Mouse (Mus musculus): ENCODE measurements at regions not wholly inside any gene's neighbourhood (a gene's known extent, or its start where the extent isn't known, plus 50 kb on each side); places are given as distances from the start of the nearest gene placed in this dataset.
A peak's percentile ranks its signal among the peaks of the same experiment; 100 is the strongest.

DNA sequence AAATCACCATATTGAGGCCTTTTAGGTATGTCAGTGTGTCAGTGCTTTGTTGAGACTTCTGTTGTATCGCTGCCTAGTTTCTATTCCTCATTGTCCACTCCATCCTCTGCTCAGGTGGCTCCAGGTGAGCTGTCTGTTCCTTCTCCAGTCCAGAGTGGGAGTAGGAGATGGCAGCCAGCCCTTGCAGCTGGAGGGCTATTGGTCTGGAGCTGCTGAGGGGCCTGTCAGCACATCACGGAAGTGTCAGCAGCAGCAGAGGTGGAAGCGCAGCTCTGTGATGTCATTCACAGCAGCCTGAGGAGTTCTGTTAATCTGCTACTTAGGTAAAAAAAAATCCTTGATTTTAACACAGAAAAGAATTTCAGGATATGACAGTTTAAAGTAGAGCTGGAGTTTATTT, 126.0 kb upstream of the Adra1b start:
- no peak for DNase-seq (ENCODE audit: low spot score in 2 of 2)

- DNase-seq (ENCODE audit: low spot score in 2 of 2), result no peak
Observed at GRCm38 (mm10) chr11:44046083-44046482, 145.1 kb upstream of the Adra1b start.

- DNase-seq (ENCODE audit: low spot score in 2 of 2), result no peak
Observed at GRCm38 (mm10) chr11:44049253-44049976, 148.4 kb upstream of the Adra1b start.

DNA sequence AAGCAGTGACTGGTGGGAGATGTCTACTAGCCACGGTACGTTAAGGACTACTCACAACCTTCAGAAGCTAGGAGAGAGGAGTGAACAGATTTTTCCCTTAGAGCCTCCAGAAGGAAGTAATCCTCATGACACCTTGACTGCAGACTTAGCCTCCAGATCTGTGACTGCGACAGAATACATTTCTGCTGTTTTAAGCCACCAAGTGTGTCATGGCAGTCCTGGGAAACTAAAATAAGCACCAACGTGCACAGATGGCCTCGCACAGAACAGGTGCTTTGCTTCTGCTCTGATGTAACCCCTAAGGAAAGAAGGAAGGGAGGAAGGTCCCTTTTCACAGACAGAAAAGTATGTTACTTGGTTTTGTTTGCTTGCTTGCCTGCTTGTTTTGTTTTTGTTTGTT, 151.5 kb upstream of the Adra1b start:
- DNase-seq (ENCODE audit: low spot score in 2 of 2), result no peak

DNA sequence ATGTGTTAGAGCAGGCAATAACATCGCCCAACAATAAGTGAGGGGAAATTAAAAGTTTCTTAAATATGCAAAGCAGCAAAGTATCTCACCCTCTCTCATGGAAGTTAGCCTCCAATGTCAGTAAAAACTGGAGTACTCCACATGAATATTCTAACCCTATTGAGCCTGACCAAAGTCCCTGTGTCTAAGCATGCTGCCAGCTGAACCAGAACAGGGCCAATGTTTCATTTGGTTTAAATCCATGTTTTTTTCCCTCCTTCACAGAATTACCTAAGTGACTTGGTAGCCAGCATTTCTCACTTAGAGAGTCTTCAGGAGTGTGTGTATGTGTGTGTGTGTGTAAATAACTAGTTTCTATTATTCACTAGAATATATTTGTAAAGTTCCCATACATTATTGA, 161.4 kb upstream of the Adra1b start:
- DNase-seq (ENCODE audit: low spot score in 2 of 2), result no peak

GRCm38 (mm10) chr11:44066176-44066575, 165.2 kb upstream of the Adra1b start:
- no peak for DNase-seq (ENCODE audit: low spot score in 2 of 2)

DNA sequence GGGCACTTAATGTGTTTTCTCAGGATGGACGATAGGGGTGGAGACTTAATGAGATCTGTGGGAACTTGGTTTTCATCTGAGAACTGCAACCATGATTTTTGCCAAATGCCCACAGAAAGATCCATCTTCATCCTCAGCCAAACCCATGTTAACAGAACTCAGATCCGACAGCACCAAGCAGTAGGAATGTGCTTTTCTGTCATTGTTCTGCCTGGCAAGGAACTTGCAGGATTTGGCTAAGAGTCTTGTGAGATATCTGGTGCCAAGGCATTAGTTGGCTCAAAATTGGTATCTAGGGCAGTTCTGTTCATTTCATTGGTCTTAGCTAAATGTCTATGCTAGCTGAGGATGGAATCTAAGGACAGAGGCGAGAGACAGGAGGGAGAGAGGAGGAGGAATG, 182.7 kb upstream of the Adra1b start:
- no peak for DNase-seq (ENCODE audit: low spot score in 2 of 2)

DNA sequence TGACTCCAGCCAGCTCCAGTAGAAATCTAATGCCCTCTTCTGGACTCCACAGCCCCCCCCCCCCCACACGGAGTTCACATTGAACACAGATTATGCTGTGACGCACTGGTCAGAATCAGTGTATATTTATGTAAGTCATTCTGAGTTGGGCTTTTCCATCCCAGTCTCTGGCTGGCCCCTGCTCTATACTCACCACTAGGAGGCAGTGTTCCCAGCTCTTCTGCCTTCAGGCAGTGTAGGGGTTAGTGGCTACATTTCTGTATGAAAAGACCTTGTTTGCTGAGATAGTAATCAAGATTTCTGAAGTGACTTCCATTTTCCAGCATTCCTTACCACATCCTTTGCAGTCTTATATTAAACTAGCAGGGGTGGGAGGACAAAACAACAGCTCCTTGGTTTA, 185.9 kb upstream of the Adra1b start:
- DNase-seq (ENCODE audit: low spot score in 2 of 2), result no peak

- no peak for DNase-seq (ENCODE audit: low spot score in 2 of 2)
Observed at GRCm38 (mm10) chr11:44089514-44089913, 188.5 kb upstream of the Adra1b start.

GRCm38 (mm10) chr11:44095280-44095679, 194.3 kb upstream of the Adra1b start:
- DNase-seq (ENCODE audit: low spot score in 2 of 2), result no peak

GRCm38 (mm10) chr11:44103188-44103840, 202.3 kb upstream of the Adra1b start:
- no peak for DNase-seq (ENCODE audit: low spot score in 2 of 2)

- no peak for DNase-seq (ENCODE audit: low spot score in 2 of 2)
Observed at GRCm38 (mm10) chr11:44103841-44104191, 202.8 kb upstream of the Adra1b start.

DNA sequence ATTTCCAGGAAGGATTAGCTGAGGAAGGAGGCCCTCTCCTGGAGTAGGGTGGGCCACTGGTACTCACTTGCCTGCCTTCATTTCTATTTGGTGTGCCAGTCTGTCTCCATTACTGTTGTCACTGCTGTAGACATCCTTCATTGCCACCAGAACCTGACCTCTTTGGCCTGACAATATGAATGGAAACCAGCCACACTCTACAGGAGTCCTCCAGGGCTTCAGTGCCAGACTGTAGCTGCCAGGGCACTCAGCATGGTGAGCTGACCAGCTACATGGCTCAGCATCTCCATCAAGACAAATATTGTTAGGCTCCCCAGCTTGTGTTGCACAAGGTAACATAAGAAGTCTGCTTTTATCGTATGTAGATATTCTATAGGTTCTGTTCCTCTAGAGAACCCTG, 205.2 kb upstream of the Adra1b start:
- no peak for DNase-seq (ENCODE audit: low spot score in 2 of 2)

- DNase-seq (ENCODE audit: low spot score in 2 of 2), result no peak
Observed at GRCm38 (mm10) chr11:44111525-44111924, 210.5 kb upstream of the Adra1b start.

DNA sequence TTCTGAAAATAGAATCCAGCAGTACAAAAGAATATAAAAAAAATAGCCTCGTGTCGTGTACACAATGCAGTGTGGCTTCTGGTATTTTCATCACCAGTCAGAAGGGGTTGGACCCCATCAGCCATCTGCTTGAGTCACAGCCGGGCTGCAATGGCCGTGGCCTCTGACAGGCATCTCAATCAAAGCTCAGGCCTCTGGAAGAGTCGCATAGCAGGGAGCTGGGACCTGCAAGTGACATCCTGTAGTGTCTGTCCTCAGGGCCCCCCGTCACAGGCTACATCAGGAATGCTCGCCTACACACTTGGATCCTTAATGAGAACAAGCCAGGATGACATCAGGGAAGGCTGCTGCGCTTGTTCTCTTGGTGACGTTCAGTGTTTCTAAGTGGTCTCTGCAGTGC, 226.1 kb upstream of the Adra1b start:
- DNase-seq (ENCODE audit: low spot score in 2 of 2), result no peak

GRCm38 (mm10) chr11:44128481-44128880, 227.5 kb upstream of the Adra1b start:
- DNase-seq (ENCODE audit: low spot score in 2 of 2), result peak; percentile 37 to 38

GRCm38 (mm10) chr11:44133244-44133643, 232.2 kb upstream of the Adra1b start:
- DNase-seq (ENCODE audit: low spot score in 2 of 2), result no peak

- DNase-seq (ENCODE audit: low spot score in 2 of 2), result no peak
Observed at GRCm38 (mm10) chr11:44136024-44136423, 235.0 kb upstream of the Adra1b start.

DNA sequence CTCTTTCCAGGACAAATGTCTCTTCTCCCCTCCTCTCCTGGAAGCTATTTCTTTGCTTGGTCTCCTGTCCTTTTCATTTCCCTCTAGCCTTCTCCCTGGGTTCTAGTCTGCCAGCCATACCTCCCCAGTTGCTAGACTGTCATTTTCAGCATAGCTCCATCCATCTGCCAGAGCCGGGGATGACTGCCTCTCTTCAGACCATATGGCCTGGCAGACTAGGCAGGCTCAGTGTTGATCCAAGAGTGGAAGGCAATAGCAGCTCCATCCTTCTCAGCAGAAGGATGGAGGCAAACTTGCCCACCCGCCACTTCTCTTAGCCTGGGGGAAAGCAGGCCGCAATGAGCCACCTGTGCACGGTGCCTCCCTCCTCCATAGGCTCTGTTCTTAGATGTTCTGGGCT, 242.0 kb upstream of the Adra1b start:
- no peak for DNase-seq (ENCODE audit: low spot score in 2 of 2)

DNA sequence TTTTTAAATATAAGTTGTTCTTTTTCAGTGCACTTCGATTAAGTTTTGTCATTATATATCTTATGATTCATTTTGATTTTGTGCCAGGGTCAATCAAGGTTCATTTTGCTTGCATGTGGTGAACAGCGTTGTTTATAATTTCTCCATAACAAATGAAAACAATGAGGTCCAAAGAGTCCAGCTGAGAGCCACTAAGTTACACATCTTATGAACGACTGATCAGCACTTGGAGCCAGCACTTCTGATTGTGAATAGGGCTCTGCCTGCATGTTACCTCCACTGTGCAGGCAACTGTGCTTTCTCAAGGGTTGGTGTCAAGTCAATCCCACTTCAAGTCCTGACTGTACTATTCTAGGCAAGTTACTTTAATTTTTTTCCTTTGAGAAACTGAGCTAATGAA, 243.5 kb upstream of the Adra1b start:
- no peak for DNase-seq (ENCODE audit: low spot score in 2 of 2)

GRCm38 (mm10) chr11:44146419-44146818, 245.4 kb upstream of the Adra1b start:
- DNase-seq (ENCODE audit: low spot score in 2 of 2), result no peak

DNA sequence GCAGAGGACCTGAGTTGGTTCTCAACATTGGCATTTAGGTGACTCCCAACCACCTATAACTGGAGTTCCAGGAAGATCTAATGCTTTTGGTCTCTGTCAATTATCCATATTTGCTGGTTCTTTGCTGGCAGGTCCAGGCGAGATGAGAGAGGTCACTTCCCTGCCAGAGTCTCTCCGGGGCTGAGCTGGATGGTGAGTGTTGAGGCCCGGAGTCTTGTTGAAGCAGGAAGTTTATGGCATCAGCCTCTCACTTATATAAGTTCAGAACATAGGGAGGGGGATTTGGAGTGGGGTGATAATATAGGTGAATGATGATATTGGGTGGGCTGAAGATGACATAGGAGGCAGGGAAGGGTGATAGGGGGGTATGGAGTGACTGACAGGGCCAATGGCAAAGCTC, 246.3 kb upstream of the Il12b start:
- no peak for DNase-seq (ENCODE audit: low spot score in 2 of 2)

GRCm38 (mm10) chr11:44155591-44155990, 244.3 kb upstream of the Il12b start:
- DNase-seq (ENCODE audit: low spot score in 2 of 2), result no peak

All from gastrocnemius, adult 8-10 months (tissue).